Mouse (Mus musculus) c-Kit-negative CD71-positive TER-119-positive erythroid progenitor cells, embryonic 14.5 days (primary cell): ENCODE measurements at regions not wholly inside any gene's neighbourhood (a gene's known extent, or its start where the extent isn't known, plus 50 kb on each side); places are given as distances from the start of the nearest gene placed in this dataset.

Source experiments
- DNase-seq: peaks from one replicate; pipeline ENCODE4 v3.0.0-alpha.2; 2013; ENCODE audit warnings: low read depth, low spot score

DNA sequence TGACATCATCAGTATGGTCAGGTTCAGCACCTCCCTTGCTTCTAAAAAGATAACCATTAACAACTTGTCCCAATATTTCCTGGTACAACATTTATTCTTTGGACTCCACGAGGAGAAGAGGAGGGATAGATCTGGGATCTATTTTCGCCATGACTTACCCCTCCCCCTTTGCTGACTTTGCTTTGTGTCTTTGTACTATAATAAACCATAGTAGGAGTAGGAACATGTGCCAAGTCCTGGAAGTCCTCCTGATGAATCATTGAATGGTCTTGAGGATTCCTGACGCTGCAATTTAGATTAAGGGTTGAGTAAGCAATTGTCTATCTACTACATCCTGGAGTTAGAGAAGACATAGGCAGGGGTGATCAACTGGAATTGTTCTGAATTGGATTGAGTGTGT is 71.2 kb downstream of the Rbm11 start:
- no peak for DNase-seq

DNA sequence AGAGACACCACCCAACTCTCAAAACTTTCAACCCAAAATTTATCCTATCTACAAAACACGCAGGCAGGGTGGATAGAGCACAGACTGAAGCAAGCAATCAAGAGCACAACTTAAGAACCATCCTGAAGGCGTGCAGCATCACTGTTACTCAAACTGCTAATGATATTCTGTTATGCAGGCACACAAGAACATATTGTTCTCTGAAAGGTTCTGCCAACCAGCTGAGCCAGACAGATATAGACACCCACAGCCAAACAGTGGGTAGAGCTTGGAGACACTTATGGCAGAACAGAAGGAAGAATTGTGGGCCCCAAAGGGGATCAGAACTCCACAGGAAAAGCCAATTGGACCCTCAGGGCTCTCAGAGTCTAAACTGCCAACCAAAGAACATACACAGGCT is 74.9 kb downstream of the Rbm11 start:
- no peak for DNase-seq

DNA sequence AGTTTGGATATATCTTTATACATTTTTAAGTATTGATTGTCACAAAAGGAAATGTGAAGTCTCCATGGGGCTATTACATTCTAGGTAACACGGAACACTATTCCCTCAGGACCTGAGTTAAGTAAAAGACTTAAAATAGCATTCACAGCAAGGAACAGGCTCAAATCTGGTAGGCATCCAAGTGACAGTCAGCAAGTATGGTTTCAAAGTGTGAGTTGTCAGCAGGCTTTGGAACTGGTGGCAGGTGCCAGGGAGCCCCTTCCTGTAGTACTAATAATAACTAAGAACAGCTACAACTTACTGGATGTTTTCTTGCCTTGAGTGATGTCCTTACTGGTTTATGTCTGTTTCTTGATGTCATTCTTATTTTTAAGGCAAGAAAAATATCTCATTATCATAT is 79.5 kb downstream of the Rbm11 start:
- no peak for DNase-seq

DNA sequence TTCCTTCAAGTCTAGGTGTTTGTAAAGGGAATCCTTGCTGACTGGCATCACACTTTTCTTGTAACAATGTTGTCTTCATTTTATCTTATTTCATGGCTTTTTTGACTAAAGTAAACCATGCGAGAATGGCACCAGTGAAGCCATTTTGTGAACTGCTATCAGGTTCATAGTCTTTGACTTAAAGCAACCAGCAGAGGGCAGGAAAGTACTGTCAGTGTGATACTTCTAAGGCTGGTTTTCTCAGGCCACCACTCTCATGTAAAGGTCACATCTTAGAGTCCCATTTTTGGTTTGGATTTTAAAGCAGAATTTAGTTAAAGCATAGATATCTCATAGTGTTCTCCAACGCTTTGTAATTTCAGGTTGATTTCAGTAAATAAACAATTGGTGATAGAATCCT is 83.2 kb downstream of the Rbm11 start:
- DNase-seq = peak; percentile 21

DNA sequence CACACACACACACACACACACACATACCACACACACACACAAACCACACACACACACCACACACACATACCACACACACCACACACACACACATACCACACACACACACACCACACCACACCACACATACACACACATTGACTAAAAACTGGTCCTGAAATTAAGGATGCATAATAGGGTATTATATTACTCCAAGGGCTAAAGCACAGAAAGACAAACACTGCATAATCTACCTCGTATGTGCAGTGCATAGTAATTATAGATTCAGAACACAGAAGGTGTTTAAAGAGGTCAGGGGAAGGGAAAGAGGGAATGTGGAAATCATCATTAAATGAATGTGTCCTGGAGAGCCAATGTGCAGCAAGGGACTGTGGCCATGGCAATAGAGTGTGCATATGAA is 84.5 kb downstream of the Rbm11 start:
- no peak for DNase-seq
